Mouse (Mus musculus) G1E (cell line): Measurements from ENCODE around the gene Atp5b. TPM values are rescaled to one million over a fixed set of nuclear protein-coding genes. Genes with fewer than 3 reads are reported as not detected.

Experiments
- ATAC-seq: 2 replicates; pipeline ENCODE4 v1.8.0; 2016; ENCODE audit warnings: mild to moderate bottlenecking; ENCODE audit not compliant: insufficient number of reproducible peaks, poor library complexity, low FRiP score, severe bottlenecking; ENCODE audit errors: extremely low read depth
- DNase-seq: peaks from one replicate; pipeline ENCODE4 v3.0.0; 2012; ENCODE audit warnings: low spot score
- H3K27me3 ChIP-seq: 2 replicates; pipeline ENCODE4 v1.6.1; 2012; ENCODE audit warnings: mild to moderate bottlenecking, low read length, inconsistent platforms; ENCODE audit not compliant: insufficient read depth
- H3K36me3 ChIP-seq: replicated peaks from 2 replicates; pipeline ENCODE3; 2012; ENCODE audit warnings: mild to moderate bottlenecking, inconsistent platforms
- H3K4me1 ChIP-seq: 2 replicates; pipeline ENCODE4 v1.6.1; 2012; ENCODE audit warnings: low read depth, low read length, inconsistent platforms, mixed read lengths; ENCODE audit not compliant: insufficient read depth
- H3K4me3 ChIP-seq: 2 replicates; pipeline ENCODE4 v1.5.1; 2012; ENCODE audit warnings: low read depth, mild to moderate bottlenecking, inconsistent platforms, low read length, moderate library complexity, mixed read lengths
- H3K9me3 ChIP-seq: replicated peaks from 2 replicates; pipeline ENCODE4 v1.6.1; 2012; ENCODE audit warnings: inconsistent platforms
- CTCF ChIP-seq: IDR thresholded peaks from 2 replicates; pipeline ENCODE4 v1.5.1; 2012; ENCODE audit warnings: low read depth, low read length, inconsistent platforms, mixed read lengths
- GATA1 ChIP-seq: IDR thresholded peaks from 2 replicates; pipeline ENCODE4 v1.6.1; 2012; ENCODE audit warnings: borderline replicate concordance, low read length, inconsistent platforms, mixed read lengths
- GATA2 ChIP-seq: IDR thresholded peaks from 2 replicates; pipeline ENCODE4 v1.6.1; 2012; ENCODE audit warnings: low read depth, low read length, inconsistent platforms, borderline replicate concordance
- POLR2AphosphoS5 ChIP-seq: IDR thresholded peaks from 2 replicates; pipeline ENCODE4 v1.6.1; 2012; ENCODE audit warnings: low read depth, low read length, inconsistent platforms; ENCODE audit not compliant: insufficient replicate concordance
- TAL1 ChIP-seq: conservative IDR thresholded peaks from 2 replicates; pipeline ENCODE4 v1.6.1; 2012; ENCODE audit warnings: low read depth, low read length, inconsistent platforms, mixed read lengths
- polyA plus RNA-seq: library from polyadenylated mRNA; stranded (reverse); fragments of >175 nt; gene quantifications from 2 replicates; pipeline ENCODE4 v1.2.3, GENCODE M21; 2012
- total RNA-seq, 2 experiments: library from RNA; stranded (forward) in 1 of 2; stranded (reverse) in 1 of 2; fragments of 200-1000 nt in 1 of 2; fragments of >200 nt in 1 of 2; fragmentation: Nextera tagmentation in 1 of 2; gene quantifications; 2 replicates each; pipeline ENCODE4 v1.2.3; 2014 to 2017

Gene Atp5b
- total and polyA plus RNA-seq, 3 experiments: 1,412 to 2,974 (median 2,076) TPM

DNA sequence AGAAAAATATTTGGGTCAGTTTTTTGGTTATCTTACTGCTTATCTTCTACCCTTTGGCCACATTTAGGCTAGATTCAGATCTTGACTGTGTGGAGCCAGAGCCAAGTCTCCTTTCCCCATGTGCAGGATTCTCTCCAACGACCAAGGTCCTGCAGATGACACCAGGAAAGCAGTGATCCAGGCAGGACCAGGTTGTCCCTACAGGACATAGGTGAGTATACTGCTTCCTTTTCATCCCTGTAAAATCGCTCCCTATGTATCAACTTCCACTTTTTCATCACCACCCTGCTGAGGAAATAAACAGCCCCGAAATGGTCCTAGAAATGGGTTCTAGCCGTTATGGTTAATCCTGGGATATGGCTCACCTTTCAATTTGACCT is 13.2 kb downstream of the Atp5b start:
- Histone ChIP-seq H3K9me3 (no peaks in the 10 kb centered on the region), H3K27me3 (no peaks in the 10 kb centered on the region), H3K4me1 (peaks cover 64% of the 10 kb centered on the region), H3K36me3 (peaks cover 15% of the 10 kb centered on the region), H3K4me3 (peak overlapping the region; percentile 89)
- DNase-seq (no peak), ATAC-seq (no peak)
- TF ChIP-seq CTCF (no peak), GATA2 (no peak), GATA1 (no peak), POLR2AphosphoS5 (no peak), TAL1 (no peak)

- H3K4me3 ChIP-seq: peak overlapping the region; percentile 89
- no peak for ATAC-seq
- H3K36me3 ChIP-seq: peaks cover 19% of the 10 kb centered on the region
- H3K27me3 ChIP-seq: no peaks in the 10 kb centered on the region
- TF ChIP-seq GATA1 (no peak), TAL1 (no peak), GATA2 (no peak), CTCF (no peak), POLR2AphosphoS5 (no peak)
- H3K9me3 ChIP-seq: no peaks in the 10 kb centered on the region
- peaks cover 58% of the 10 kb centered on the region for H3K4me1 ChIP-seq
- DNase-seq: peak; percentile 79
Observed at GRCm38 (mm10) chr10:128096693-128097586, 13.9 kb downstream of the Atp5b start.

GRCm38 (mm10) chr10:128097587-128097971 is 14.5 kb downstream of the Atp5b start:
- ATAC-seq: no peak
- no peak for DNase-seq
- Histone ChIP-seq H3K9me3 (no peaks in the 10 kb centered on the region), H3K4me3 (peak overlapping the region; percentile 89), H3K27me3 (no peaks in the 10 kb centered on the region), H3K36me3 (peaks cover 20% of the 10 kb centered on the region), H3K4me1 (peaks cover 53% of the 10 kb centered on the region)
- TF ChIP-seq POLR2AphosphoS5 (no peak), GATA2 (no peak), TAL1 (no peak), CTCF (no peak), GATA1 (no peak)

GRCm38 (mm10) chr10:128110103-128110761 is 27.2 kb downstream of the Atp5b start:
- Histone ChIP-seq H3K36me3 (peaks cover 78% of the 10 kb centered on the region), H3K9me3 (no peaks in the 10 kb centered on the region)

DNA sequence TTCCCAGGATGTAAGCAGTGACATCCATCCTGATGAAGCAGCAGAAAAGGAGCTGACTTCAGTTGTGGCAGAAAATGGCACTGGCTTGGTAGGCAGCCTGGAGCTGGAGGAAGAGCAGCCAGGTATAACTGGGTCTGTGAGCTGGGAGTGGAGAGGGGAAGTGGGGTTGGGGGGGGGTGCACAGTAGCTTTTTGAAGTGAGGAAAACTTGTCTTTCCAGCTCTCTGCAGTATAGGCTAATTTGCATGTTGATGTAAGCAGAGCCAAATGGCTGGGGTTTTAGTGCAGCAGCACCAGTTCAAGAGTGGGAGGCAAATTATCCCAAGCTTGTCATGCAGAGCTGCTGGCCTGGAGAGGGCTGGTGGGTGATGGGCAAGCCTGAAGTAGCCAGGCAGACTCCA is 28.2 kb downstream of the Atp5b start:
- Histone ChIP-seq H3K9me3 (no peaks in the 10 kb centered on the region), H3K4me1 (0 out of 2 replicates have a peak, but pooled peaks cover 3% of the 10 kb centered on the region), H3K36me3 (peaks cover 81% of the 10 kb centered on the region), H3K27me3 (no peaks in the 10 kb centered on the region), H3K4me3 (no peak overlapping the region)
- ATAC-seq: no peak
- TF ChIP-seq POLR2AphosphoS5 (no peak), CTCF (no peak), GATA2 (no peak), TAL1 (no peak), GATA1 (no peak)
- DNase-seq: no peak

More at GRCm38 (mm10) chr10:128110103-128110761, 27.2 kb downstream of the Atp5b start:
- TF ChIP-seq GATA2 (no peak), CTCF (no peak), POLR2AphosphoS5 (no peak), TAL1 (no peak), GATA1 (no peak)
- no peak overlapping the region for H3K4me3 ChIP-seq
- ATAC-seq (no peak), DNase-seq (no peak)
- H3K4me1 ChIP-seq: 0 out of 2 replicates have a peak, but pooled peaks cover 3% of the 10 kb centered on the region
- no peaks in the 10 kb centered on the region for H3K27me3 ChIP-seq

DNA sequence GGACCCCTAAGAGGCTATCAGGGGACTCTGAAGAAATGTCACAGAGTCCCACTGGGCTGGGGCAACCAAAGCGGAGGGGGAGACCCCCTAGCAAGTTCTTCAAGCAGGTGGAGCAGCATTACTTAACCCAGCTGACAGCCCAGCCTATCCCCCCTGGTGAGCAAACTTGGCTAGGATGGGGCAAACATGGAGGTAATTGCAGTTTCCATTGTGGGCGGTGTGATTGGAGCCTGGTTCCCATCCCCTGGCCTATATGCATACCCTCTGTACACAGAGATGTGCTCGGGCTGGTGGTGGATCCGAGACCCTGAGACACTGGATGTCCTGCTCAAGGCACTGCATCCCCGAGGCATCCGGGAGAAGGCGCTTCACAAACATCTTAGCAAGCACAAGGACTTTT is 40.8 kb downstream of the Atp5b start:
- no peaks in the 10 kb centered on the region; the same call in none of the 2 replicates for H3K4me1 ChIP-seq
- peaks cover 99% of the 10 kb centered on the region for H3K36me3 ChIP-seq

More for the DNA sequence above, 40.8 kb downstream of the Atp5b start:
- ATAC-seq (no peak), DNase-seq (no peak)
- Histone ChIP-seq H3K9me3 (no peaks in the 10 kb centered on the region), H3K4me3 (no peak overlapping the region), H3K27me3 (no peaks in the 10 kb centered on the region)
- TF ChIP-seq GATA2 (no peak), POLR2AphosphoS5 (no peak), TAL1 (no peak), GATA1 (no peak), CTCF (no peak)
